Mouse (Mus musculus) heart, adult 2 months (tissue): ENCODE measurements around the gene Cyth3.

ENCODE experiments used
- CTCF ChIP-seq: fragments of 200-600 bp; IDR thresholded peaks from 2 replicates; pipeline ENCODE4 v1.8.1; 2022; ENCODE audit warnings: antibody characterized with exemption, mild to moderate bottlenecking, moderate library complexity
- EP300 ChIP-seq: fragments of 200-500 bp; IDR thresholded peaks from 2 replicates; pipeline ENCODE4 v1.6.1; 2011; ENCODE audit warnings: low read depth, low read length, control low read depth; ENCODE audit not compliant: insufficient read depth

DNA sequence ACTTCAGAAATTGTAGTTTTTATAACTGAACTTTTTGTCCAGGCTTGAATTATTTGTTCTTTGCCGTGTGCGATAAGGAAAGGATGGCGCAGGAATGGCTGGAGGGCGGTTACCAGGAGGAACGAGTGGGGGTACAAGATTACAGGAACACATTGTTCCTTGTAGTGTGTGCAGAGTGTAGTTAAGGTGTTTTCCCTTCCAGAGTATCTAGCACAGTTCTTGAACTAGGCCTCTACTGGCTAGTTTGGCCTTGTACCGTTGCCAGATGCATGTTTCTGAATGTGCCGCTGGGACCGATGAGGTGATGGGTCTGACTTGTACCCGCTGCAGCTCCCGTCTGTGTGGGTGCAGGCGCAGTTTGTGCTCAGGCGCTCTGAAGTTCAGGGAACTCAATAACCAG, 3.2 kb downstream of the Cyth3 start:
- TF ChIP-seq CTCF = no peak
- no peak; the same call in 1 of the 2 replicates for TF ChIP-seq EP300
